Mouse (Mus musculus): Measurements from ENCODE around the gene Caln1. TPM values are rescaled to one million over a fixed set of nuclear protein-coding genes. Genes with fewer than 3 reads are reported as not detected.
"Not testable (repeated sequence)": the region's sequence is repeated elsewhere in the genome, so short reads cannot be mapped to it uniquely, and the experiment has no call there.

Gene Caln1
- total RNA-seq, 2 experiments from 2014 or later: 35.2 to 55.2 TPM

DNA sequence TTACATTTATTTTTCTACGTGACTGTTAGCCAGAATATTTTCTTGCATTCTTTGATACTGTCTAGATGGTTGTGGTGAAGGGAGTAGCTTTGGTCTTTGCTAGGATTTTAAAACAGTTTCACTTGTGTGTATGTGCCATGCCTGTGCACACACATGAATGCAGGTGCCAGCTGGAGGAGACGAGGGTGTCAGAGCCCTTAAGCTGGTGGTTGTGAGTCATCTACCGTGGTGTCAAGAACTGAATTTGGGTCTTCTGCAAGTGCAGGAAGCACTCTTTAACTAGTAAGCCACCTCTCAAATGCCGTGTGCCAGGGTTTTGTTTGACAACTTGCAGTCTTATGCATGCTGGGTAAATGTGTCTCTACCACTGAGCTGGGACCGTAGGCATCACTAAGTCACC is 178.2 kb downstream of the Caln1 start:
- DNase-seq: no peak

DNA sequence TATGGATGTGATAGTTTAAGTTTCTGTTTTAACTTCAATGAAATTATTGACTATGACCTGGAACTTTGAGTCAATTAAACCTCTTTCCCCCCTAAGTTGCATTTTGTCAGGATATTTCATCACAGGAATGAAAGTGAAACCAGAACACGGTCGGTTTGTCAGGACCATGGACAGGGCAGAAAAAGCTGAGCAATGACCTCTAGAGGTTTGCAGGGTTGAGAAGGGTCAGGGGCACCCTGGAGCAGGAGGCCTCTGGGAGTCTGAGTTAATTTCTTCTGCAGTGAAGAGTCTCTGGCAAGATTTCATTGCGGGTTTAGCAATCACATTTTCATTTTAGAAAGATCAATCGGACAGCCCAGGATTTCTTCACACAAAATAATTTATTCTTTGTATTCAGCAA is 184.7 kb downstream of the Caln1 start:
- DNase-seq: peak; percentile 46 to 56

DNA sequence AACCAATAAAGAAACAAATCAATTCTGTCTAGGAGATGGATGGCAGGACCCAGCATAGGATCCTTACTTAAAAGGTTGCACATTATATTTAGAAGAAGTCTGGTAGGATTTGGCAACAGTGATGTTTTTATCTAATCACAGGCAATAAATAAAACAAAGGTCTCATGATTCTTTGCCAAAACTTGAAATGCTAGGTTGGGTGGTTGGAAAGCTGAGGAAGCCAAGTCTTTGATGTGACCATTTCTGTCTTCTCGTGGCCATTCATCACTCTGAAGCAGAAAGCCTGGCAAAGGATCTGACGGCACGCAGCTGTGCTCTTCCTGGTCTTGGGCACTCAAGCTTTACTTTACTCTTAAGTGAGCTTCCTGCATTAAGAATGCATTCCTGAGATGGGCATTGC is 193.9 kb downstream of the Caln1 start:
- DNase-seq: peak; percentile 45 to 68

DNA sequence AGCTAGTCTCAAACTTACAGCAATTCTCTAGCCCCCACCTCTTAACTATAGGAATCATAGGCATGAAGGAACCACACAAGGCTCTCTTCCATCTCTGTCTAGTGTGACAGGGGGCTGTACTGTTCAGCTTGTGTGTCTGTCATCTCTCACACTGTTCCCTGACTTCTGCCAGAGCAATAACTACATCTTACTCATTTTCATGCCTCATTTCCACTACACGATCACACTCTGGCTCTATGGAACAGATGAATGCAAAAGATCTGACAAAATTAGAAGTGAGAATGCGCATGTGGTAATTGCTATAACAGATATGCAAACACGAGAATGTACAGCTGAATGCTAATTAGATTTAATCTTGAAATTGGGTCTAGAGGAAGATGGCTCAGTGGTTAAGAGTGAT is 196.7 kb downstream of the Caln1 start:
- DNase-seq: no peak

DNA sequence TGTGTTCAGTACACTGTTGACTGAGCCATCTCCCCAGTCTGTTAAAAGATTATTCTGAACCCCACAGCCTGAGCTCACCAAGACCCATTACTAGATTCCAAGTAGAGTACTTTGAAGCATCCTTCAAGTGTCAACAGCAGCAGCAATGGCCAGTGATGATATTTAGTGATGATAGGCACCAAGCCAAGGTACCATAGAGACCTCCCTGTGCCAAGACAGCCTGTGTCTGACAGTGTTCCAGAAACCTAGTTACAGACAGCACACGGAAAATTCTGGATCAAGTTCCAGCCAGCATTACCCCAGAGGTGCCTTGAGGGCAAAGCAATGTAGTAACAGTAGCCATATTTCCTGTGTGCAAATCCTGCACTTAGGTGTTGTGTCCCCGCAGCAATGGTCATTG is 208.3 kb downstream of the Caln1 start:
- DNase-seq: no peak

DNA sequence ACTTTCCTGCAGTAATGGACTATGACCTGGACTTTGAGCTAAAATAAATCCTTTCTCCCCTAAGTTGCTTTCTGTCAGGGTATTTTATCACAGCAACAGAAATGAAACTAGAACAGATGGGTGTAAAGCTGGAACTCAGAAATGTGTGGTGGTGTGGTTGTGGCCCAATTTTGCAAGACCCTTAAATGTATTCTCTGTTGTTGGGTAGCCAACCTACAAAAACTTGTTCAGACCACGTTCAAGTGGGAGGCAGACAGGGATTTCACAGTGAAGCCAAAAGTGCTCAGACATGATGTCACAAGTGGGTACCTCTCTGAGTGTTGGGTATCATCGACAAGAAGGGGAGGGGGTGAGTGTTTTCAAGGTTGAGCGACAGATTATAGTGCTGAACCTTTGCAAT is 214.8 kb downstream of the Caln1 start:
- no peak for DNase-seq

DNA sequence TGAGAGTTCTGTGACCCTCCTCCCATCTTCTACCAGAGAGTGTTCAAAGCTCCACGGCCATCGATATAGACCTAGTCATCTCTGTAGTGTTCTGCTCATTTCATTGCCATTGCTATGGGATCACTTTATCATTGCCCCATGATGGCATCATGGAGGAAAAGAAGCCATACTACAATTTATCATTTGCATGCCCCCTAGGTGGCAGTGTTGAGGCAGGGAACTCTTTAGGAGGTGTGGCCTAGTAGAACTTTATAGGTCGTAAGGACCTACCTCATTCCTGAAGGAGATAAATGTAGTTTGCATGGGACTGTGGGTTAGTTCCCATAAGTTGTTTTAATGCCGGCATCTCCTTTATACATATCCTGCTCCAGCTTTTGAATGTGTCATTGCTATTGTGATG is 217.0 kb downstream of the Caln1 start:
- peak; percentile 31 to 43 for DNase-seq

DNA sequence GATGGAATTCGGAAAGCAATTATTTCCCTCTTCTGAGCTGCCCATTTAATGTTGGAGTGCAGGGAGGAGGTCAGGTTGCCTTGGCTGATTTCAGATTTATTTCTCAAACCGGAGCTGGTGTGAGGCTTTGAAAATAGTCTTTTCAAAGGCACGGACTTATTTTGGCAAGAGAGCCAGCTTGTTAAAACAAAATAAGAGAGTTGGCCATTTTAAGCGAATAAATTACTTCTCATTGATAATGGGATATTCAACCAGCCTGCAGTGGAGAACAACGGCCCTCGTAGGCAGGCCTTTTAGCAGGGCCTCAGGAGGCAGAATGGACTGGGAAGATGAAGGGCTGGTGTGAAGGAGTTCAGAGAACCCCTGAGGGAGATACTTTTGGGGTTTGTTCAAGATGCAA is 227.3 kb downstream of the Caln1 start:
- DNase-seq: no peak

DNA sequence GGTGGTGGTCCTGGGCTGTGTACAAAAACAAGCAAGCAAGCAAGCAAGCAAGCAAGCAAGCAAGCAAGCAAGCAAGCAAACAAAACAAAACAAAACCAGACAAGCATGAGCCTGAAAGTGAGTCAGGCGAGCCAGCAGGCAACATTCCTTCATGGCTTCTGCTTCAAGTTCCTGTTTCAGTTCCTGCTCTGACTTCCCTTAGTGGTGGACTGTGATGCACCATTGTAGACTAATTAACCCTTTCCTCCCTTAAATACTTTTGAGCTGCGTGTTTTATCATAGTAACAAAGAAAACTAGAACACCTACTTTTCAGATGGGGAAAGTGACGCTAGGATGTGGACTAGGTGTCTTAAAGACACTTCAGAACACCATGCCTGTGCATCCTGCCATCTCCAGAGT is 244.4 kb downstream of the Caln1 start:
- no peak for DNase-seq

DNA sequence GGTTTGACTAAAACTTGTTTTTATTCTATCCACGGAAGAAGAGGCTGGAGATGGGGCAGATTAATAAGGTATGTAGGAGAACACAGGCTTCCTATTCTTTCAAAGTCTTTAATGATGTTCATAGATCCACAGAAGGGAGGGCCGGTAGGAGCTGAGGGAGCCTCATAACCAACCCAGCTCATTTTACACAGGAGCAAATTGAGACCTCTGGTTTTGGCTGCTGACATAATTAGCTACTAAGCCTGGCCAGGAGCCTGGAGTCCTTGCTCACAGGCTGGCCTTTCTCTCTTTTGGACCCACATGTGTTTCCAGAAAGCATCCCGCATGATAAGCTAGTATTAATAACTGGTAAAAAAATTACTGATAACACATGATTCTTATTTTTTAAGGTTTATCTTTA is 245.0 kb downstream of the Caln1 start:
- no peak for DNase-seq

DNA sequence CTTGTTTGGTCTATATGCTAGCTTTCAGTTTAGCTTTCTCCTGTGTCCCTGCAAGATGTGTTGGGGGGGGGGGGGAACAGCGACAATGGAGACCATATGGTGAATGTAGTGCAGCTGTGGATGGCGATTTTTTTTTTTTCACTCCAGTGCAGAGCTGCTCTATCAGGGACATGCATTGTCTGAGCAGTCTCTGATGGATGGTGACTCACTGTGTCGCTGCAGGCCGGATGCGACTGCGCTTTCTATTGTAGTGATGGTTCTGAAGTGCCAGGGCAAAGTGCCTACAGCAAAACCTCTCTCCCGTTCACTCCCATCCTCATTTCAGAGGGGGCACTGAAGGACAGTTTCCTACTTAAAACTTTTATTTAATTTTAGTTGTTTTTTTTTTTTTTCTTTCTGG is 250.8 kb downstream of the Caln1 start:
- DNase-seq: peak in 1 of 2 experiments; percentile 6

DNA sequence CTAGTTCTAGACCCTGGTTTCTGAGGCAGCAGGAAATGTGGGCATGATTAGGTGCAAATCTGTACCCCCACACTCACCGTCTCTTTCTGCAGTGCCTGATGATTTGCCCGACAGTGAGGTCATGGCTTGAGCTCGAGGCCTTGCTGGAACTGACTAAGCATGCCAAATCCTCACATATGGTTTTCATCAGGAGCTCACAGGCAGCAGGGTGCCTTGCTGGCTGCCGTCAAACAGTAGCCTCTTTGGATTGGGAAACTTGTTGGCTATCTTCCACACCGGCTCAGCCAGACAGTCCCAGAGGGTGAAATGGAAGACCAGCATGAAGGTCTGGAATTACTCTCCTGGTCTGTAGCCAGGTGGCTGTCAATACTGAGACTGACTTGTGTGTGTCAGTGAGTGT is 254.0 kb downstream of the Caln1 start:
- peak; percentile 71 to 80 for DNase-seq

DNA sequence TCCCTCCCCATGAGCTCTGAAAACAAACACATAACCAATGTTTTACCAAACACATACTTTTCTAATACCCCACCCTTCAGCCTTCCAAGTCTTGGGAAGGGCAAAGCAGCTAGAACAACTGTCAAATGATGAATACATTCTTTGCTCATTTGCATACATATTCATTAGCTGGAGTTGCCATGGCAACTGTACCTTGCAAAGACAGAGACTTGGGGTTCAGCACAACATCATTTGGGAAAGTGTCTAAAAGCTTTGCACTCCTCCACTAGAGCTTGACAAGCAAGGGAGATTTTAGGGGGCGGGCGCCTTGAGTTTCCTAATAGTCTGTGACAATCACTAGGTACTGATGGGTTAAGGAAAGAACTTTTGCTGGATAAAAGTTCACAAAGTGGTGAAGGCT is 258.5 kb downstream of the Caln1 start:
- no peak for DNase-seq

DNA sequence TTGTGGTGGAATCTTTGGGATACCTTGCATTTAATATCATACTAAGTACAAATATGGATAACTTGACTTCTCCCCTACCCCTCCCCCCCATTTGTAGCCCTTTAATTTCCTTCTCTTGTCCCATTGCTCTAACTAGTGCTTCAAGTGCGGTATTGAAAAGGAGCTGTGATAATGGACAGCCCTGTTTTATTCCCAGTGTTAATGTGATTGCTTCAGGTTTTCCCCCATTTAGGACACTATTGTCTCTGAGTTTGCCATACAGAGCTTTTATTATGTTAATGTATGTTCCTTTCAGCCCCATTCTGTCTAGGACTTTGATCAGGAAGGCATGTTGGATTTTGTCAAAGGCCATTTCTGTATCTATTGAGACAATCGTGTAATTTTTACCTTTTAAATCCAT is 266.1 kb downstream of the Caln1 start:
- no peak for DNase-seq

DNA sequence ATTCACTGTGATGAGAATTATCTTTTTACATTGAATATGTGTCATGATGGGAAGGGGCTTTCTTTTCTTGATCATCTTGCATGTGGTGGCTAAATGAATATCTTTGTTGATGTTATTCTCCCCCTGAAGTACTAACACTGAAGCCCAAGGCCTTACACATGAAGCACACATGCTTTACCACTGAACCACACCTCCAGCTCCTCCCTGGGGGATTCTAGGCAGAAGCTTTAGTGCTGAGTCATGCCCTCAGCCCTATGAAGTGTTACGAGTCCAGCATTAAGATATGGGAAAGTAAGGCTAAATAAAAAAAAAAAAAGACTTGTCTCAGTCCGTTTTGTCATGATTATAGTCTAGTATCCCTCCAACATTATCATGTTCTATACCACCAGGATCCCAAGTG is 272.6 kb downstream of the Caln1 start:
- DNase-seq: no peak

DNA sequence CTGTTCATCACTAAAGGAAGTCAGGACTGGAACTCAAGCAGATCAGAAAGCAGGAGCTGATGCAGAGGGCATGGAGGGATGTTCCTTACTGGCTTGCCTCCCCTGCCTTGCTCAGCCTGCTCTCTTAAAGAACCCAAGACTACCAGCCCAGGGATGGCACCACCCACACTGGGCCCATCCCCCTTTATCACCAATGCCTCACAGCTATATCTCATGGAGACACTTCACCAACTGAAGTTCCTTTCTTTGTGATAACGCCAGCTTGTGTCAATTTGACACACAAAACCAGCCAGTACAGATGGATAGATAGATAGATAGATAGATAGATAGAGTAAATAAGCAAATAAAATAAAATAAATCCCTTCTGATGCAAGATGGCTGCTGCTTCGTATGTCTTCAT is 276.9 kb downstream of the Caln1 start:
- DNase-seq: not testable (repeated sequence)

DNA sequence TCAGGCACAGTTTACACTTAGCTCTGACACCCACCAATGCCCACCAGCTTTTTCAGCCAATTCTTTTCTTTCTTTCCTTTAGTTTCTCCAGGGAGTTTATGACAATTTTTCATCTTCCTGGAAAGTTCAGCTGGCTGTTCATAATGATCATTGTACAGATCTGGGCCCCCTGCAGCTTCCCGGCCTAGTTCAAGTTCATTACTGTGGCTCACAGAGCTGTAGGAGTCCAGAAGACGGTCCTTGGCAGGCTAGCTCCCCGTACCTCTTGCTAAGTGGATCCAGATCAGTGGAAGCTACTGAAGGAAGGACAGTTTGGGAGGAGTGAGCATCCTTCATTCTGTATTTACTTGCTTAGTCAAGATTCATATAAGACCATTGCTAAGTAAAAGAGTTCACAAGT is 288.9 kb downstream of the Caln1 start:
- DNase-seq: no peak

DNA sequence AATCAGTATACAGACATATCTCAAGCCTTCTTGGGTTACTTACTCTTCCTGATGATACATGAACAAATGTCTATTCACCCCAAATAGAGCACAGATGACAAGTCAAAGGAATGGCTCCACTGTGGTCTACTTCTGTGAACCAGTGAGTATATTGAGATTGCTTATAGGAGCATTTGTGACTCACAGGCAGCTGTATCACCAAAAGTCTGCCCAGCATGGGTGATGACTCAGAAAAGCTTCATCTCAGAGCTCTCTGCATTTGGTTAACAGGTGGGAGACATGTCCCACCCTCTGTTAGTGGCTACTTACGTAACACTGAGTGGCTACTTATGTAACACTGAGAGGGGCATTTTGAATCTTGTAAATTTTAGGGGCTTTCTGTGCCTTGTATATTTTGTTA is 296.8 kb downstream of the Caln1 start:
- no peak for DNase-seq

DNA sequence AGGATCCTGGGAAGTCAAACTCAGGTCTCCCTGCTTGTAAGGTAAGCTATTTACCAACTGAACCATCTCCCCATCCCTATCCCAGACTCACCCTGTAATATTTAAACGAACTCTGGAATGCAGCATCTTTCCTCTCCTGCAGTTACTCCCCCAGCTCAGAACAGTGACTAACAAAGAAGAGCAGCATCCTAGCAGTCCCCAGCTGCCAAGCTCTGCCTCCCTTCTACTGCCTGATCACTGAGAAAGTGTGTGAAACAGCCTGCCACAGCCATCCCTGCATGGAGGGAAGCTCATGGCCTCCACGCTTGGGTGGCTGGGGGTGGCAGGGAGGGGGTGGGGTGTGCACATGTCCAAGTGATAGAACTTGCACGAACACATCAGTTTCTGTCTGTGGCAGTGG is 303.3 kb downstream of the Caln1 start:
- no peak for DNase-seq

DNA sequence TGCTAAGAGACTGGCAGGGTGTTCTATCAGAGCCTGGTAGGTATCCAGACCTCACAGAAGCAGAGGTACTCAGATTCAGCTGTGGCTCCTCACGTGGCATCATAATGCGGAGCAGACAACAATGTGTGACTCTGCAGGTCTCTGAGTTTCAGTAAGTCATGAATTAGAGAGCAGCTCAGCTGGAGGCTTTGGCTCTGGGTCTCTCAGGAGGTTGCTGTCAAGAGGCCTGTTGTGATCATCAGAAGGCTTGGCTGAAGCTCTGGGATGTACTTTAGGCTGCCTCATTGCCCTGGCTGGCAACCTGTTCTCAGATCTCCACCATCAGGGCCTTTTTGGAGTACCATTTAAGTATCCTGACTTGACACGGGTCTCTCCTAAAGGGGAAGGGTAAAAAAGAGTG is 303.8 kb downstream of the Caln1 start:
- DNase-seq: no peak

DNA sequence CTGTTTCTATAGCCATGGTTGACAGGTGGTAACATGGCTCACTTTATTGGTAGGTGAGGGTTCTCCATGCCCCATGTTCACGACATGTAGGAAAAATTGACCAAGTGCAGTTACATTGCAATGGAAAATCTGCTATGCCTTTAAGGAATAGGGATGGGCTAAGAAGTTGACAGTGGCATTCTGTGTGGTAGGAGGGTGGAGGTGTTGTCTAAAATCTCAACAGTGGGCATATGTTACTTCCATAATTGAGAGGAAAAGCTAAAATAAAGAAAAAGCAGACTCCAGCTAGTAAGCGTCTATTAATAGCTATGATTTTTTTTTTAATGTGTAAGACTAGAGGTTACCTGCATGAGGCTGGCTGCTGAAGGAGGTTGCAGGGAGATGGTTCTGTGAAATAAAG is 308.6 kb downstream of the Caln1 start:
- no peak for DNase-seq

DNA sequence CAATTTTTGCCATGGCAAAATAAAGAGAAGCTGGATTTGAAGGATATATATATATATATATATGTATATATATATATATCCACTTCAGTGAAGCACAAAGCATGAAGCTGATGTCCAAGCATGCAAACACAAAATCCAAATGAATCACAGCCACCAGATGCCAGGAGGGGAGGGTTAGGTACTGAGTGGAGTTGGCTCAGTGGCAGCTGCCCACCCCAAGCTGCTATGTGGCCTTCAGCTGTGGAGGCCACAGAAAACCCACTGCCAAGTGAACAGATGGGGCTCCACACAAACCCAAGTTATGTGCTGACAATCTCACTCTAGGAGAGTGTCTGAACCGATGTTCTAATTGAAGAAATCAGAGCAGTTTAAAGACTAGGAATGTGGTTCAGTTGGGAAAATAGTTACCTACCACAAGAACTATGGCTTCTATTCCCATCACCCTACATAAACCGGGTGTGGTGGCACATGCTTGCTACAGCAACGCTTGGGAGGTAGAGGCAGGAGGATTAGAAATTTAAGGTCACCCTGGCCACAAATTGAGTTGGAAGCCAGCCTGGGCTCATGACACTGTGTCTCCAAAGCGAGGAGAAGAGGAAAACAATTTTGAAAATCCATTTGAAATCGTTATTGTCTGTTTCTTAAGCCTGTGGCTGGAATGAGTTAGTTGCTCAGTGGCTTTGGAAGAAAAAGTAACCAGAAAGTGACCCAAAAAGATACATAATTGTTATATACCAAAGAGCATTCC is 316.8 kb downstream of the Caln1 start:
- peak; percentile 26 to 36 for DNase-seq

DNA sequence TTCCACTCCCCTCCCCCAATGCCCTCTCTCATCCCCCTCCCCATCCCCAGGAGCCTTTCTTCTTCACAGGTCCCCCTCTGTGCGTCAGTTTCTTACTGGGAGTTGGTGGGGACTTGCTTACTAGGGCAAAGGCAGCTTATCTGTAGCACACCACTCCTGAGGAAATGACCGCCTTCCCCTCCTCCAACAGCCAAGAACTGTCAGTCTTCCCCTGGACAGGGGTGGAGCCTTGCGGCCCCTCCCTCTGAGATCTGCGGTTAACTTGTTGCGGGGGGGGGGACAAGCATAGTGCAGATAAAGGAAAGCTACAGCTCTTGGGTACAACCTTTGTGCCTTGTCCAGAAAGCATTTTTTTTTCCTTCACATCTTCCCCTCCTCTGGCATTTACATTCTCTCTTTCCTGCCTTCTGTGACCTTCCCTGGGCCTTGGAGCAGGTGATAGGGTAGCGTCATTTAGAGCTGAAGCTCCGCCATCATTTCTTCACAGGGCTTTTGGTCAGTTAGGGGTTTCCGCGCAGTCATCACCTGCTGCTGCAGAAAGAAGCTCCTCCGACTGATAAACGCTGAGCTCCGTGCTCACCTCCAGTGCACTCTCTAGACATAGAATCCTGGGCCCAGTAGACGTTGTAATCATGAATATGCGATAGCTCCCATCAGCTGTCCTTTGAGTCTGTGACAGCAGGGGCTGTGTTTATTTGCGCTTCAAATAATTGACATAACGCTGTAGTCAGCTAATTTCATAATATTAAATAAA is 319.3 kb downstream of the Caln1 start:
- no peak for DNase-seq

DNA sequence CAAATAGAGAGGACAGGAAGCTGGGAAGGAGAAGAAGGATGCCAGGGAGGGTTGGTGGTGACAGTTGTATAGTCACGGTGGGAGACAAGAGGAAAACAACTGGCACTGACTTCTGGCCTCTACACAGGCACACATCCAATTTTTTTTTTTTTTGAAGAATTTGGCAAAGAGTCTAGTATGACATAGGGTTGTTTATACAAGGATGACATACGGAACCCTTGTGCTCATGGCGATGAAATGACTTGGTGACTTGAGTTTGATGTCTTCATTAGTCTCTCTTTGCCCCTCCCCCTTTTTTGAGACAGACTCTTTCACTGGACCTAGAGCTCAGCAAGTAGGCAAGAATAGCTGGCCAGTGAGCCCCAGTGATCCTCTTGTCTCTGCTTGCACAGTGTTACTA is 322.1 kb downstream of the Caln1 start:
- no peak for DNase-seq

All from adrenal gland, postnatal 36 days (tissue).